Mouse (Mus musculus) lung, adult 2 months (tissue): Measurements from ENCODE around the gene Tenm2.

Experiments used
- CTCF ChIP-seq: fragments of 200-500 bp; IDR thresholded peaks from 2 replicates; pipeline ENCODE4 v1.5.1; 2011; ENCODE audit warnings: mild to moderate bottlenecking, low read length, control low read depth; ENCODE audit not compliant: insufficient read depth
- POLR2A ChIP-seq: fragments of 200-500 bp; IDR thresholded peaks from 2 replicates; pipeline ENCODE4 v1.6.1; 2011; ENCODE audit warnings: low read depth, mild to moderate bottlenecking, control low read depth, low read length, borderline replicate concordance; ENCODE audit errors: extremely low read depth

DNA sequence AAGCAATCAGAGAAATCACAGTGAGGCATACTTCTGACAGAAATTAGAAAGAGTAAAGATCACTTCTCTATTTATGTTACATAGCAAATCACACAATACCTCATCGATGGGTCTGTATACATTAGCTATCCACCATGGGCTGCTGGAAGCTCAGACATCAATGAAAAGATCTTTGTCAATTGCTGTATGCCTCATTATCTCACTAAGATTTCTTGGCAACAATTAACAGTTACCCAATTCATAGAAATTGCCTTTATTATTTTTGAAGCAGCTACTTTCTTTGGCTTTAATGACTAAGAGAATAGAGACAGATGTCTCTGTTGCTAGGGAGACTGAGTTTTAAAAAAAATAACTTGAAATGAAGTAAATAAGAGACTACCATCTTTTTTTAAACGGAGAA is 106.9 kb downstream of the Tenm2 start:
- TF ChIP-seq CTCF (no peak), POLR2A (no peak)
